Mouse (Mus musculus) frontal cortex, adult 2 months (tissue): ENCODE data around the gene Gm5129. TPM values are rescaled to one million over a fixed set of nuclear protein-coding genes. Genes with fewer than 3 reads are reported as not detected.
"Not testable (repeated sequence)": the region's sequence is repeated elsewhere in the genome, so short reads cannot be mapped to it uniquely, and the experiment has no call there.

ENCODE experiments used
- DNase-seq, 2 experiments: peaks; one replicate each; pipeline ENCODE4 v3.0.0; 2022; ENCODE audit warnings: low spot score in 1 of 2; ENCODE audit errors: extremely low spot score in 1 of 2
- polyA plus RNA-seq: library from polyadenylated mRNA; depleted of rRNA; stranded (reverse); fragments of >200 nt; gene quantifications from 2 replicates; pipeline ENCODE4 v1.2.3, GENCODE M21; 2012; rRNA removed

The Gm5129 gene
- not detected in 2 replicates for polyA plus RNA-seq

- peak; percentile 94 to 99 for DNase-seq
Measured at GRCm38 (mm10) chr5:29735557-29736061, at the start of gene Gm5129, which contains the start of gene Dnajb6. TSS of gene Gm5129 (minus strand) at chr5:29735936. TSS of gene Dnajb6 (plus strand) at chr5:29735688.

GRCm38 (mm10) chr5:29784906-29785305, 49.2 kb upstream of the Gm5129 start:
- not testable (repeated sequence) for DNase-seq

- no peak for DNase-seq
Measured at GRCm38 (mm10) chr5:29782261-29782660, 46.5 kb upstream of the Gm5129 start.

- DNase-seq, result not testable (repeated sequence)
Measured at GRCm38 (mm10) chr5:29779733-29780132, 44.0 kb upstream of the Gm5129 start.

- no peak for DNase-seq
Measured at GRCm38 (mm10) chr5:29778029-29778428, 42.3 kb upstream of the Gm5129 start.

- peak in 1 of 2 experiments; percentile 64 for DNase-seq
Measured at GRCm38 (mm10) chr5:29775437-29775836, 39.7 kb upstream of the Gm5129 start.

- DNase-seq, result no peak
Measured at GRCm38 (mm10) chr5:29773460-29774150, 37.9 kb upstream of the Gm5129 start.

- no peak for DNase-seq
Measured at GRCm38 (mm10) chr5:29772651-29773330, 37.1 kb upstream of the Gm5129 start.

- no peak for DNase-seq
Measured at GRCm38 (mm10) chr5:29772038-29772437, 36.3 kb upstream of the Gm5129 start.

GRCm38 (mm10) chr5:29770935-29771334, 35.2 kb upstream of the Gm5129 start:
- DNase-seq, result no peak

GRCm38 (mm10) chr5:29759318-29759717, 23.6 kb upstream of the Gm5129 start:
- DNase-seq, result no peak

- DNase-seq, result no peak
Measured at GRCm38 (mm10) chr5:29752894-29753293, 17.2 kb upstream of the Gm5129 start.

GRCm38 (mm10) chr5:29751306-29751705, 15.6 kb upstream of the Gm5129 start:
- DNase-seq, result peak in 1 of 2 experiments; percentile 66

- no peak for DNase-seq
Measured at GRCm38 (mm10) chr5:29747661-29748060, 11.9 kb upstream of the Gm5129 start.

- no peak for DNase-seq
Measured at GRCm38 (mm10) chr5:29741093-29741492, 5.4 kb upstream of the Gm5129 start.

- no peak for DNase-seq
Measured at GRCm38 (mm10) chr5:29740651-29741050, 4.9 kb upstream of the Gm5129 start.

- DNase-seq, result no peak
Measured at GRCm38 (mm10) chr5:29738076-29738475, 2.3 kb upstream of the Gm5129 start.

GRCm38 (mm10) chr5:29737471-29737870, 1.7 kb upstream of the Gm5129 start:
- no peak for DNase-seq

- DNase-seq, result no peak
Measured at GRCm38 (mm10) chr5:29736942-29737341, 1.2 kb upstream of the Gm5129 start.

- peak in 1 of 2 experiments; percentile 29 for DNase-seq
Measured at GRCm38 (mm10) chr5:29736073-29736900, 551 bp upstream of the Gm5129 start.
